Mouse (Mus musculus) small intestine, adult 2 months (tissue): ENCODE data around the gene Igsf3.

Experiments
- CTCF ChIP-seq: fragments of 200-500 bp; IDR thresholded peaks from 2 replicates; pipeline ENCODE4 v1.5.1; 2012; ENCODE audit warnings: low read depth, mild to moderate bottlenecking, control low read depth, inconsistent platforms, low read length, moderate library complexity, mixed read lengths; ENCODE audit not compliant: insufficient replicate concordance, insufficient read length; ENCODE audit errors: extremely low read depth
- POLR2A ChIP-seq: fragments of 200-500 bp; IDR thresholded peaks from 2 replicates; pipeline ENCODE4 v1.6.1; 2012; ENCODE audit warnings: low read depth, mild to moderate bottlenecking, control low read depth, inconsistent platforms, low read length, moderate library complexity

DNA sequence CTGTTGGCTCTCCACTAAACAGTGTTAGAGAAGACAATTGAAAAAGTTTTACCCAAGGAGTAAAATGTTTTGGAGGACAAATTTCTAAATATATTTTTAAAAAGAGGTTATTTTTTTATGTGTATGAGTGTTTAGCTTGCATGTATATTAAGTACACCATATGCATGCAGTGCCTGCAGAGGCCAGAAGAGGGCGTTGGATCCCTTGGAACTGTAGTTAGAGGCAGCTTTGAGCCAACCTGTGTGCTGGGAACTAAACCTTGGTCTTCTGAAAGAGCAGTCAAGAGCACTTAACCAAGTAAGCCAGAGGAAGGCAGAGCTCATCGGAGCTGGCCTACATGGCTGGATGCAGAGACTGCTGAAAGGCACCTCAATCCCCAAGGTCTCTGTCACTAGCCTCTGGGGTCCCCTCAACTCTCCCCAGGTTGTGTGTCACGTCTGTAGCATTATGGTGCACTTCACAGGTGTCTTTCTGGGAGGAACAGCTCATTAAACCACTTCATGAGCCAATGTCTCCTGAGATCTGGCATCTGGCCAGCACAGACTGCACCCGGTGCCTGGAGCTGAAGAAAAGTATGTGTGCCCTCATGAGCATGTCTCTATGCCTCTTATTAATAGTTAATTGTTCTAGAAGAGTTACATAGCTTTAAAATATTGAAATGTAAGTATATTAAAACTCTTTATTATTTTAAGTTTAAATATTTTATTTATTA is 109.3 kb downstream of the Igsf3 start:
- no peak for TF ChIP-seq POLR2A
- no peak for TF ChIP-seq CTCF
